Mouse (Mus musculus): ENCODE data around the gene Tln1. TPM values are rescaled to one million over a fixed set of nuclear protein-coding genes. Genes with fewer than 3 reads are reported as not detected.
"Not testable (repeated sequence)": the region's sequence is repeated elsewhere in the genome, so short reads cannot be mapped to it uniquely, and the experiment has no call there.

The Tln1 gene
- 68.7 and 84.9 TPM in 2 replicates for polyA plus RNA-seq (2015; fragmentation: Nextera tagmentation; extraction: Ambion mirVana)

DNA sequence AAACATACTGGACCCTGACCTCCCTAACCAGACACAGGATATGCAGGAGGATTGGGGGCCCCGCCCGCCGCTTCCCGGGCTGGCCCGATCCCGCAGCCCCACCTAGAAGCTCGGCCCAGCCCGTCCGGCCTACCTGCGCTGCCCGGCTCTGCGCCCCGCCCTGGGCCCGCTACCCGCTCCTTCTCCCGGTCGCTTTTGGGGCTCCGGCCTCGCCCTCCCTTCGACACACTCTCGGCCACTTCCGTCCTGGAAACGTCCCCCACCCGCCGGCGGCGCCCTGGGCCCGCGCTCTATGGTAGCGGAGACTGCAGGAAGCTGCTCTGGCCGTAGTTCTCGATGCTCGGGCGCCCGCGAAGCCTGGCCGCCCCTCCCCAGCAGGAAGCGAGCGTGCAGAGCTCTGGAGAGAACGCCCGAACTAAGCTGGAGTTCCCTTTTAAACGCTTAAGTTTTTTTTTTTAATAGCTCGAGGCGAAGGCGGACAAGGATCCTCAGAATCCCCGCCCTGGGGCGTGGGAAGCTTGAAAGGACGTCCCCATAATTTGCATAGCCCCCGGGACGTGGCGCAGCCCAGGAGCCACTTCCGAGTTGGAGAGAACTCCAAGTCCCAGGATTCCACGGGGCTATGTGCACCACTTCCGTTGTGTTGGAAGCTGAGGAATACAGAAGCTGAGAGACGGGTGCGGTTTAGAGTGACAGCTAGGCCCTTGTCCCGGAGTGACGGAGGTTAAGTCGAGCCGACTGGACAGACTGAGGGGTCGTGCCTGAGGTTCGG lies at the start of gene Tln1, which contains the start of gene Creb3:
Gene Tln1 (minus strand): TSS at position 695 of the 772 bp plus-strand sequence.
Gene Creb3 (plus strand): TSS at position 336 of the 772 bp plus-strand sequence.
- Histone ChIP-seq H3K9ac (ENCODE audit: low read length) (peak within 1 kb of the TSS; percentile 96), H3K4me2 (ENCODE audit: low read depth, low read length) (peak within 1 kb of the TSS; percentile 81), H3K27me3 (ENCODE audit: control insufficient read depth, insufficient read depth, low read depth, low read length) (no peaks in the 10 kb centered on the region), H3K27ac (ENCODE audit: low read length) (peak within 1 kb of the TSS; percentile 100), H3K36me3 (ENCODE audit: control insufficient read depth, insufficient read depth, low read length) (peaks cover 27% of the 10 kb centered on the region), H3K4me3 (ENCODE audit: low read length) (peak within 1 kb of the TSS; percentile 88), H3K4me1 (replicated peaks; ENCODE audit: control insufficient read depth, insufficient read depth, low read length) (peaks cover 52% of the 10 kb centered on the region), H3K9me3 (ENCODE audit: control insufficient read depth, low read length) (no peaks in the 10 kb centered on the region)
- WGBS = under 1% methylated on average over 61 of the region's 62 CpGs
- ATAC-seq (ENCODE audit: low read depth) = peak; percentile 87

DNA sequence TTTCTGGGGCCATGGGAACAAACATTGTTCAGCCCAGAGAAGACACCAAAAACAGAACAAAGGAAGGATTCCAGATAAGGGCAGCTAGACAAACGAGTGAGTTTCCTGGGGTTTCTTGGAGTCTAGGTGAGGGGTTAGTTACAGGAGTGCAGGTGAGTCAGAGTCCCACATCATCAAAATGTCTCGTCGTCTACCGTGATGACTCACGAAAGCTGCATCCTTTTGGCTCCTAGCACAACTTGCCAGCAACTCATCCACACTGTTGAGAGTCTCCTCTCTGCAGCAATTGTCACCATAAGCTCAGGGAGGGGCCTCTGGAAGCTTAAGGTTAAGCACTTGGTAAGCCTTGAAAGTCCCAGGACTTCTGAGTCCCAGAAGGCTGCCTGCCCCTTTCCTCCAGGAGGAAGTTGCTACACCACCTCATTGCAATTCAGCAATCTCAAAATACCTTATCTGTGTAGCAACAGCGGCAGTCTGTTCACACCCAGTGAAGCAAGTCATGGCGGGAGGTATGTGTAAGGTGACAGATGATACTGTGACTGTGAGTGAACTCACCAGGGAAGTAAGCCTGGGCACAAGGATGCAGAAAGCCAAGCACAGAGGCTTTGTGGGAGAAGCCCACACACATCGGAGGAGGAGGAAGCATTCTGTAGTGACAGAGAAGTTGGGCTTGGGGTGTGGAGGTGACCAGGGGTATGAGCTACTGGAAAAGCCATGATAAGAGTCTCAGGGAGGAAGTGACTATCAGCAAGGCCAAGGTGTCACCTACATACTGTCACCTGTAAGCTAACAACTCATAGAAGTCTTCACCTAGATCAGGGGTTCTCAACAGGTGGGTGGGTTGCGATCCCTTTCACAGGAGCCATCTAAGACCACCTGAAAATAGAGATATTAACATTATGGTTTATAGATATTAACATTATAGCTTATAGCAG lies 42.5 kb upstream of the Tln1 start:
- Histone ChIP-seq H3K4me3 (ENCODE audit: low read length) (no peak overlapping the region), H3K27ac (ENCODE audit: low read length) (no peak overlapping the region), H3K9ac (ENCODE audit: low read length) (peak overlapping the region; percentile 18; the same call in 1 of the 2 replicates), H3K27me3 (ENCODE audit: control insufficient read depth, insufficient read depth, low read depth, low read length) (no peaks in the 10 kb centered on the region; the same call in 1 of the 2 replicates), H3K36me3 (ENCODE audit: control insufficient read depth, insufficient read depth, low read length) (no peaks in the 10 kb centered on the region), H3K4me1 (replicated peaks; ENCODE audit: control insufficient read depth, insufficient read depth, low read length) (no peaks in the 10 kb centered on the region), H3K4me2 (ENCODE audit: low read depth, low read length) (no peak overlapping the region), H3K9me3 (ENCODE audit: control insufficient read depth, low read length) (no peaks in the 10 kb centered on the region)
- ATAC-seq (ENCODE audit: low read depth) = no peak
- WGBS = 51% methylated on average over 9 of the region's 9 CpGs

DNA sequence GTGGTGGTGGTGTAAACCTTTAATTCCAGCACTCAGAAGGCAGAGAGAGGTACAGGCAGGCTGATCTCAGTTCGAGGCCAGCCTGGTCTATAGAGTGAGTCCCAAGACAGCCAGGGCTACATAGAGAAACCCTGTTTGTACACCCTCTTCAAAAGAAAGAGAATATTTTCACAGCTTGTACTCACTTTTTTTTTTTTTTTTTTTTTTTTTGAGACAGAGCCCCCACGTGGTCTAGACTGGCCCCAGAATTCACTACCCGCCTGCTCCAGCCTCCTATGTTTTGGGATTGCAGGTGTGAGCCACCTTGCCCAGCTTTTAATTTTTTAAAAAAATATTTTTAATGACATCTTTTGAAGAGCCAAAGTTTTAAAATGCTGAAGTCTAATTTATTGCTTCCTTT lies 41.6 kb upstream of the Tln1 start:
- no peak overlapping the region for H3K4me2 ChIP-seq (ENCODE audit: low read depth, low read length)
- 36% methylated on average over 3 of the region's 3 CpGs for WGBS
- no peaks in the 10 kb centered on the region for H3K9me3 ChIP-seq (ENCODE audit: control insufficient read depth, low read length)
- H3K36me3 ChIP-seq (ENCODE audit: control insufficient read depth, insufficient read depth, low read length) = no peaks in the 10 kb centered on the region
- H3K9ac ChIP-seq (ENCODE audit: low read length) = no peak overlapping the region
- no peak overlapping the region for H3K27ac ChIP-seq (ENCODE audit: low read length)
- H3K4me1 ChIP-seq (replicated peaks; ENCODE audit: control insufficient read depth, insufficient read depth, low read length) = no peaks in the 10 kb centered on the region
- no peak for ATAC-seq (ENCODE audit: low read depth)
- no peak overlapping the region for H3K4me3 ChIP-seq (ENCODE audit: low read length)
- H3K27me3 ChIP-seq (ENCODE audit: control insufficient read depth, insufficient read depth, low read depth, low read length) = no peaks in the 10 kb centered on the region; the same call in 1 of the 2 replicates

DNA sequence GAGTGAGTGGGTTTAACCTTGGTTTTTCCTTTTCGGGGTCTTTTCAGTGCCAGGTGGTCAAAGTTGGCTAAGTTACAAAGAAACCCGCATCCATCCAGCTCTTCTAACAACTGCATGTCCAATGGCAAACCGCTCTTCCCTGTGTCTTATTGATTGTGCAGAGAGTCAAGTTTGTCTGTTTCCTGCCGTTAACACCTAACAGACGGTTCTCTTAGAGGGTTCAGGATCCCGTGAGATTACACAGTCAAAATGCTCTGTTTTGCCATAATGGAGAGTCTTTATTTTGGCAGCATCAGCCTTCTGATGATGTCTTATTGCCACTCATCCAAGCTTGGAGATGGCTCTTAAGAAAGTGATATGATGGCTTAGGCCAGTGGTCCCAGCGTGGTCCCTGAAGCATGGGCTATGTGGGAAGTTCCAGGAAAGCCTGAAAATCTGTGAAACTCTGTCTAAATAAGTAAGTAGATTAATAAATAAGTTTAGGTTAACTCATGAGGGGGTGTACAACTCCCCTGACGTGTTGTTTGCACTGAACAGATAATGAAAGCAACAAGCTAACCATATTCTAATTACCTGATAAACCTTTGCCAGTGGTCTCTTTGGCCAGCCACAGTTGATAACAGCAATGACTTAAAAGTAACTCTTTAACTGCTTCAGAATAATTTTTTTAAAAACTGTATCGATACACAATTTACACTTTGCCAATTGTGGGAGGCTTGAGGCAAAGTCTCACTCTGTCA lies 37.9 kb upstream of the Tln1 start:
- Histone ChIP-seq H3K4me2 (ENCODE audit: low read depth, low read length) (no peak overlapping the region), H3K36me3 (ENCODE audit: control insufficient read depth, insufficient read depth, low read length) (no peaks in the 10 kb centered on the region), H3K9me3 (ENCODE audit: control insufficient read depth, low read length) (no peaks in the 10 kb centered on the region), H3K4me1 (replicated peaks; ENCODE audit: control insufficient read depth, insufficient read depth, low read length) (no peaks in the 10 kb centered on the region), H3K4me3 (ENCODE audit: low read length) (no peak overlapping the region), H3K27ac (ENCODE audit: low read length) (no peak overlapping the region), H3K27me3 (ENCODE audit: control insufficient read depth, insufficient read depth, low read depth, low read length) (no peaks in the 10 kb centered on the region; the same call in 1 of the 2 replicates), H3K9ac (ENCODE audit: low read length) (no peak overlapping the region)
- ATAC-seq (ENCODE audit: low read depth) = no peak
- 66% methylated on average over 9 of the region's 9 CpGs for WGBS

DNA sequence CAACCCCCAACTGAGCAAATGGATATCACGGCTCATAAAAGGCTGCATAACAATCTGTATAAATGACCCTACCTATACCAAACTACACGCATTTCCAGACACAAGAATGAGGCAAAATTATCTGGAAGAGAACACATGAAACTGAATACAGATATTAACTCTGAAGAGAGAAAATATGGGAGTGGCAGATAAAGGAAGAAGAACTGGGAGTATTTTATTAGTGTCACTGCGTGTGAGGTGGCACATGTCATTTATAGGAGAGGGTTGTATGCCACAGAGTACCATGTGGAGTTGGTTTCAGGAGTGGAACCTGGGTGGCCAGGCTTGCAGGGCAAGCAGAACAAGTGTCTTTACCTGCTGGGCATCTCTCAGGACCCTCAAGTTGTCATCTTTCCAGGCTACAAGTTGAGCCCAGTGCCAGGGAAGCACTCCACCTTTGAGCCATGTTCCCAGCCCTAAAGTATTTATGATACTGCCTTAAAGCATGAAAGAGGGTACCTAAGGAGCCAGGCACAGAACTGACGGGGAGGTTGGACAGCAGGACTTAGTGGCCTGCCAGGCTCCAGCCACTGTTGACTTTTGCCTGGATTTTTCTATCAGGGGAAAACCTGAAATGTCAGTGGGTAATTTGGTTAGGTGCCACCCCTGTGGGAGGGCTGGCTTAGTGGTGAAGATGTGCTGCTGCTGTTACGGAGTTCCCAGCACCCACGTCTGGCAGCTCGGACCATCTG lies 36.3 kb upstream of the Tln1 start:
- no peak overlapping the region for H3K4me3 ChIP-seq (ENCODE audit: low read length)
- no peaks in the 10 kb centered on the region for H3K4me1 ChIP-seq (replicated peaks; ENCODE audit: control insufficient read depth, insufficient read depth, low read length)
- ATAC-seq (ENCODE audit: low read depth) = no peak
- H3K9me3 ChIP-seq (ENCODE audit: control insufficient read depth, low read length) = no peaks in the 10 kb centered on the region
- H3K27me3 ChIP-seq (ENCODE audit: control insufficient read depth, insufficient read depth, low read depth, low read length) = no peaks in the 10 kb centered on the region; the same call in 1 of the 2 replicates
- no peak overlapping the region for H3K9ac ChIP-seq (ENCODE audit: low read length)
- no peak overlapping the region for H3K4me2 ChIP-seq (ENCODE audit: low read depth, low read length)
- H3K36me3 ChIP-seq (ENCODE audit: control insufficient read depth, insufficient read depth, low read length) = no peaks in the 10 kb centered on the region
- no peak overlapping the region for H3K27ac ChIP-seq (ENCODE audit: low read length)
- WGBS = 73% methylated on average over 7 of the region's 7 CpGs

DNA sequence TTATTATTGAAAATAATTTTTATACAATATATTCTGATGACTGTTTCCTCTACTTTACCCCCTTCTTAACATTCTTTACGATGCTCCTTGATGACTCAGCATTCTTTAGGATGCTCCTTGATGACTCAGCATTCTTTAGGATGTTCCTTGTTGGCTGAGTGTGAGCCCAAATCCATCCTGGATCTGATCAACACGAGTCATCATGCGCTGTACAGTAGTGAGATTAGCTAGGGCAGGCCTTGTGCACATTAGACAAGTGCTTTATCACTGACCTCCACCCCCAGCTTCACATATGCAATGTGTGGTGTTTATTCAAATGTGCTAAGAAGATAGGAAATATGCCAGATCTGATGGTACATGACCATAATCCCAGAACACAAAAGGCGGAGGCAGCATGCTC lies 35.7 kb upstream of the Tln1 start:
- H3K27me3 ChIP-seq (ENCODE audit: control insufficient read depth, insufficient read depth, low read depth, low read length) = no peaks in the 10 kb centered on the region; the same call in 1 of the 2 replicates
- H3K4me1 ChIP-seq (replicated peaks; ENCODE audit: control insufficient read depth, insufficient read depth, low read length) = no peaks in the 10 kb centered on the region
- H3K27ac ChIP-seq (ENCODE audit: low read length) = no peak overlapping the region
- H3K36me3 ChIP-seq (ENCODE audit: control insufficient read depth, insufficient read depth, low read length) = no peaks in the 10 kb centered on the region
- H3K4me2 ChIP-seq (ENCODE audit: low read depth, low read length) = no peak overlapping the region
- no peak overlapping the region for H3K4me3 ChIP-seq (ENCODE audit: low read length)
- 73% methylated on average over 4 of the region's 4 CpGs for WGBS
- H3K9ac ChIP-seq (ENCODE audit: low read length) = no peak overlapping the region
- no peak for ATAC-seq (ENCODE audit: low read depth)
- no peaks in the 10 kb centered on the region for H3K9me3 ChIP-seq (ENCODE audit: control insufficient read depth, low read length)

DNA sequence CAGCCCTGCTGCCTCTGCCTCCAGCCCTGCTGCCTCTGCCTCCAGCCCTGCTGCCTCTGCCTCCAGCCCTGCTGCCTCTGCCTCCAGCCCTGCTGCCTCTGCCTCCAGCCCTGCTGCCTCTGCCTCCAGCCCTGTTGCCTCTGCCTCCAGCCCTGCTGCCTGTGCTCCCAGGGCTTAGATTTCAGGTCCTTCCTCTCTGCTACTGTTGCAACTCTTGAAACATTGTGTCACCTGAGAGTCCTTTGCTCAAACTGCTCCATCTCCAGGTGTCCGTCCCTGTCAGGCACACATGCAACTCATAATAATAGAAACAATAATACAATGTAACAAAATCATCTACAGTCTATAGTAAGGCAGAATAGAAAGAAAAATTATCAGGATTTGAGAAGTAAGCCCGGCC lies 34.1 kb upstream of the Tln1 start:
- not testable (repeated sequence) for ATAC-seq (ENCODE audit: low read depth); H3K9me3 ChIP-seq (ENCODE audit: control insufficient read depth, low read length); H3K27ac ChIP-seq (ENCODE audit: low read length); H3K36me3 ChIP-seq (ENCODE audit: control insufficient read depth, insufficient read depth, low read length); H3K9ac ChIP-seq (ENCODE audit: low read length); H3K4me2 ChIP-seq (ENCODE audit: low read depth, low read length); H3K4me3 ChIP-seq (ENCODE audit: low read length); H3K27me3 ChIP-seq (ENCODE audit: control insufficient read depth, insufficient read depth, low read depth, low read length); H3K4me1 ChIP-seq (replicated peaks; ENCODE audit: control insufficient read depth, insufficient read depth, low read length)
- 73% methylated on average over 2 of the region's 2 CpGs for WGBS

DNA sequence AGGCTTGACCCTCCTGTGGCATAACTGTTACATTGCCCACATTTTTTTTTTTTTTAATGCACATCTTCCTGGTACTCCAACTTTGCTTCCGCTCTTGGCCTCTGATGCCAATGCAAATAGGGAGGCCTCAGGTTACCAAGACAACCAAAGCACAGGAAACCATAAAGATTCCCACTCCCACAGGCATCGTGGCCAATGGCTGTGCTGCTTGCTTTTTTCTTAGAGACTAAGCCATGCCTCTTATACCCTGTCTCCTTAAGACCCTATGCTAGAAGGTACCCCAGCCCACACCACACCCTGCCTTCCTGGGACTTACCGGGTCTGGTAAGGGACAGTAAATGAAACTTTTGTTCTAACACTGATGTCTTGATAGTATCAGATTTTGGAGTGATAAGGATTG lies 31.0 kb upstream of the Tln1 start:
- Histone ChIP-seq H3K9ac (ENCODE audit: low read length) (no peak overlapping the region), H3K4me3 (ENCODE audit: low read length) (no peak overlapping the region), H3K27me3 (ENCODE audit: control insufficient read depth, insufficient read depth, low read depth, low read length) (no peaks in the 10 kb centered on the region), H3K9me3 (ENCODE audit: control insufficient read depth, low read length) (no peaks in the 10 kb centered on the region), H3K4me2 (ENCODE audit: low read depth, low read length) (no peak overlapping the region), H3K27ac (ENCODE audit: low read length) (no peak overlapping the region), H3K4me1 (replicated peaks; ENCODE audit: control insufficient read depth, insufficient read depth, low read length) (no peaks in the 10 kb centered on the region), H3K36me3 (ENCODE audit: control insufficient read depth, insufficient read depth, low read length) (no peaks in the 10 kb centered on the region)
- WGBS = 44% methylated on average over 3 of the region's 3 CpGs
- no peak for ATAC-seq (ENCODE audit: low read depth)

Measured in lung, embryonic 16.5 days (tissue).